Mouse (Mus musculus) kidney, adult 18-20 months (tissue): Measurements from ENCODE around the gene Hspb2.

Experiments
- DNase-seq: peaks from one replicate; pipeline ENCODE4 v3.0.0; 2021

The Hspb2 gene

DNA sequence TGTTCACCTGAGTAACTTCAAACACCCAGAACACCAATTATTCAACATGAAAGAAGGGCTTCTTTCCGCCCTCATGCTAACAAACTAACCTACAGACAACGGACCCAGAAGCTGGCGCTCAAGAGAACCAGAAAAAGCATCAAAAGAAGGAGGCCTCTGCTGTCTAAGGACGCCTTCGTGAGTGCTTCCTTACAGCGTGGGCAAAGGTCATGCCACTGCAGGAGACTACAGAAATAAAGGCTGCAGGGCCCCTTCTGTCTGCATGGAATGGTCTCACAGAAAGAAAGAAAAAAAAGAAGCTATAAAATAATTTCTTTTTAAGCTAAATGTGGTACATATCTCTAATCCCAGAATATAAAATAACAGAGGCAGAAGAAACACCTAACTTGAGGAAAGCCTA lies 47.2 kb downstream of the Hspb2 start:
- no peak for DNase-seq
